Mouse (Mus musculus) cerebellum, adult 2 months (tissue): Measurements from ENCODE around the gene Tbc1d10b.

Experiments used
- CTCF ChIP-seq: fragments of 200-500 bp; IDR thresholded peaks from 2 replicates; pipeline ENCODE4 v1.5.1; 2011; ENCODE audit warnings: low read depth, mild to moderate bottlenecking, control low read depth, low read length, moderate library complexity, borderline replicate concordance; ENCODE audit not compliant: insufficient read depth
- POLR2A ChIP-seq: fragments of 200-500 bp; IDR thresholded peaks from 2 replicates; pipeline ENCODE4 v1.6.1; 2011; ENCODE audit warnings: low read length, control low read depth, borderline replicate concordance; ENCODE audit not compliant: insufficient read depth

GRCm38 (mm10) chr7:127216307-127216706 lies 8.0 kb upstream of the Tbc1d10b start:
- no peak for TF ChIP-seq CTCF
- TF ChIP-seq POLR2A: no peak
